Mouse (Mus musculus) heart, adult 2 months (tissue): ENCODE data around the gene Nol9.

Source experiments
- CTCF ChIP-seq: fragments of 200-600 bp; IDR thresholded peaks from 2 replicates; pipeline ENCODE4 v1.8.1; 2022; ENCODE audit warnings: antibody characterized with exemption, mild to moderate bottlenecking, moderate library complexity
- EP300 ChIP-seq: fragments of 200-500 bp; IDR thresholded peaks from 2 replicates; pipeline ENCODE4 v1.6.1; 2011; ENCODE audit warnings: low read depth, low read length, control low read depth; ENCODE audit not compliant: insufficient read depth
- POLR2A ChIP-seq: fragments of 200-500 bp; IDR thresholded peaks from 2 replicates; pipeline ENCODE4 v1.6.1; 2011; ENCODE audit warnings: mild to moderate bottlenecking, low read depth, low read length, control low read depth; ENCODE audit not compliant: insufficient read depth

DNA sequence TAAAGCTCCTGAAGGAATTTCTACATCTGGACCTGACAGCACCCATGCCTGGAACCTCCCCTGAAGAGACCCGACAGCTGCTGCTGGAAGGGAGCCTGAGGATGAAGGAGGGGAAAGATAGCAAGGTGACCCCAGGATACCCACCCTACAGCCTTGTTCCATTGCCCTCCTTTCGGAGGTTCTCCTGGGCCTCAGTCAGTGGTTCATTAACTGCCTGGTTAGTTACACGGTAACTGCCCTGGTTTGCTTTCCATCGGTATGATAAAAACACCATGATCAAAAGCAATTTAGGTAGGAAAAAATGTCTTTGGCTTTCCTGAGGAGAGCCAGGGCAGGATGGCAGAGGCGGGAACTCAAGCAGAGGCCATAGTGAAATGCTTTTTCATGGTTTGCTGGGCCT, 69.6 kb downstream of the Nol9 start:
- TF ChIP-seq CTCF (no peak), EP300 (no peak), POLR2A (no peak)
